Mouse (Mus musculus) liver, embryonic 13.5 days (tissue): ENCODE results near the gene Rpl27a. TPM values are rescaled to one million over a fixed set of nuclear protein-coding genes. Genes with fewer than 3 reads are reported as not detected.
A peak's percentile ranks its signal among the peaks of the same experiment; 100 is the strongest.

ENCODE experiments used
- ATAC-seq: fragments of 200-750 bp; cut with Nextera tagmentation; 2 replicates; pipeline ENCODE4 v1.8.0; 2017; ENCODE audit warnings: low read depth, mild to moderate bottlenecking, moderate number of reproducible peaks, moderate library complexity
- DNase-seq: peaks from one replicate; pipeline ENCODE4 v3.0.0; 2022
- H3K27ac ChIP-seq: fragments of 300-500 bp; sonication (generic); 2 replicates; pipeline ENCODE4 v1.5.1; 2015; ENCODE audit warnings: moderate library complexity, mild to moderate bottlenecking, inconsistent platforms
- H3K27me3 ChIP-seq: fragments of 300-500 bp; sonication (generic); 2 replicates; pipeline ENCODE4 v1.6.1; 2015; ENCODE audit warnings: mild to moderate bottlenecking, inconsistent platforms
- H3K36me3 ChIP-seq: fragments of 300-500 bp; sonication (generic); 2 replicates; pipeline ENCODE4 v1.6.1; 2015; ENCODE audit warnings: mild to moderate bottlenecking, inconsistent platforms
- H3K4me1 ChIP-seq: fragments of 300-500 bp; sonication (generic); replicated peaks from 2 replicates; pipeline ENCODE4 v1.6.1; 2015; ENCODE audit warnings: inconsistent platforms
- H3K4me2 ChIP-seq: fragments of 300-500 bp; sonication (generic); 2 replicates; pipeline ENCODE4 v1.6.1; 2015; ENCODE audit warnings: inconsistent platforms, mild to moderate bottlenecking, moderate library complexity
- H3K4me3 ChIP-seq: fragments of 300-500 bp; sonication (generic); replicated peaks from 2 replicates; pipeline ENCODE4 v1.5.1; 2015; ENCODE audit warnings: mild to moderate bottlenecking, inconsistent platforms
- H3K9ac ChIP-seq: fragments of 300-500 bp; sonication (generic); 2 replicates; pipeline ENCODE4 v1.6.1; 2015; ENCODE audit warnings: mild to moderate bottlenecking, inconsistent platforms
- H3K9me3 ChIP-seq: fragments of 300-500 bp; sonication (generic); replicated peaks from 2 replicates; pipeline ENCODE4 v1.6.1; 2016; ENCODE audit warnings: inconsistent platforms
- WGBS: fragments of 180-500 bp; shearing (Covaris S2); methylation state at CpG from one replicate; pipeline ENCODE4 v1.1.7; 2015; ENCODE audit not compliant: insufficient replicate concordance; 5-methylcytosine and 5-hydroxymethylcytosine counted together
- polyA plus RNA-seq: library from polyadenylated mRNA; unstranded; fragments of >200 nt; fragmentation: Nextera tagmentation; extraction: Ambion mirVana; gene quantifications from 2 replicates; pipeline ENCODE4 v1.2.1, GENCODE M21; 2015

Rpl27a gene
- polyA plus RNA-seq, 1 experiment from 2014 or later, result 118 TPM

- Histone ChIP-seq H3K27me3 (no peaks in the 10 kb centered on the region), H3K27ac (no peak overlapping the region), H3K4me1 (peaks cover 5% of the 10 kb centered on the region), H3K4me2 (no peak overlapping the region), H3K9ac (no peak overlapping the region), H3K4me3 (no peak overlapping the region), H3K36me3 (peaks cover 28% of the 10 kb centered on the region), H3K9me3 (no peaks in the 10 kb centered on the region)
- whole genome bisulfite sequencing, result 68% methylated on average over 5 of the region's 5 CpGs
- DNase-seq, result no peak
- no peak for ATAC-seq
Measured at GRCm38 (mm10) chr7:109544792-109545191, 25.8 kb downstream of the Rpl27a start.

DNA sequence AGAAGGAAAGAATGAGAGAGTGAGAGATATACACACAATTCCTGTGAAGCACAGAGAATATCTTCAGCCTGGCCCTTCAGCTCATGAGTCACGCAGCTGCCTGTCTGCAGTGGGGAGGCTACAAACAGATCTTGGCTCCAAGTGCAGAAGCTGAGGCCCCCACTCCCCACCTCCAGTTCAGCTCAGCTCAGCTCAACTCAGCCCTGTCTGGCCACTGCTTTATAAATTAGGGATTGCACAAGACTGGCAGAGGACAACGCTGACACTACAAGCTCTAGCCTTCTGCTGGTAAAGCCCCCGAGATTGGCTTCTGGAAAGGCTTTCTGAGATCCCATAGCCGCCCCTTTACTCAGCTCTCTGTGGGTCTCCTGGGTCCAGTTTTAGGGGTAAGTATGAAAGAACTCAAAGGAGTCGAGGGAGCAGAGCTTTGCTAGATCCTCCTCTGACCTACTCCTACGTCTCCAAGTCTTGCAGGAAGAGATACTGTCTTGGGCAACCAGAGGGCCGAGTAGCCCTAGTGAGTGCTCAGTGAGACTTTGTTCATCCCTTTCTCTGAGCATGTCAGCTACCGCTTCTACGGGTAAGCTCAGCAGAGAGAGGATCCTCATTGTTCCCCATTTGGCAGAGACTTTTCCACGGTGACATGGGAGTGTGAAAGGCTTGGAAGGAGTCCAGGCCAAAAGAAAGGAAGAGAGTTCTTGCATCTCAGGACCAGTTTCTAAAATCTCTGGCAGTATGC, 26.5 kb downstream of the Rpl27a start:
- Histone ChIP-seq H3K36me3 (peaks cover 24% of the 10 kb centered on the region), H3K4me1 (peaks cover 5% of the 10 kb centered on the region), H3K4me2 (no peak overlapping the region), H3K27ac (no peak overlapping the region), H3K9ac (no peak overlapping the region), H3K27me3 (no peaks in the 10 kb centered on the region), H3K9me3 (no peaks in the 10 kb centered on the region), H3K4me3 (no peak overlapping the region)
- ATAC-seq (no peak), DNase-seq (no peak)
- 59% methylated on average over 10 of the region's 10 CpGs for WGBS

DNA sequence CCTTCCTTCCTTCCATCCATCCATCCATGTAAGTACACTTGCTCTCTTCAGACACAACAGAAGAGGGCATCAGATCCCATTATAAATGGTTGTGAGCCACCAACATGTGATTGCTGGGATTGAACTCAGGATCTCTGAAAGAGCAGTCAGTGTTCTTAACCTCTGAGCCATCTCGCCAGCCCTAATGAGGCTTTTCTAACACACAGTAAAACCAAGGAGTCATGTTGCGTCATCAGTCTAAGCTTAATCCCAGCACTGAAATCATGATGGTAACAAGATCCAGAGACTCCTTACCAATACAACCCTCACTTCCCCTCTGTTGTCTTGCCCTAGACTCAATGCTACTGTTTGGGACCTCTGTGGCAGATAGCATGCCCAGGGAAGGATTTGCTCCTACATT, 27.2 kb downstream of the Rpl27a start:
- H3K9ac ChIP-seq, result no peak overlapping the region

DNA sequence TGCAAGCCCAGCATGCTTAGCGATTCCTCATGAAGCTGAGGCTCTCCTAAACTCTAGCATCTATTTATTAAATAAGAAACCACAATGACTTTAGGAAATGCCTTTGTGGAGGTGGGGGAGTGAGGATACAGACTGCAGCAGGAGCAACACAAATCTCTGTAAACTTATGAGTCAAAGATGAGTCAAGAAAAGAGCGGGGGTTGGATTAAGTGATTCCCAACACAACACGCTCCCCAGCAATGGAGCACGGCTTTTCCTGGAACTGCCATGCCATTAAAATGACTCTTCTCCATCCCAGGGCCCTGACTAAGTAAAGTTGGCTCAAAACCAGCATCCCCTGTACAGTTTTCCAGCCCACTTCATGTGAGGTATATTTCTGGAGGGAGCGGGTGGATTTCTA, 27.8 kb downstream of the Rpl27a start:
- Histone ChIP-seq H3K4me3 (no peak overlapping the region), H3K4me2 (no peak overlapping the region), H3K27ac (no peak overlapping the region), H3K27me3 (no peaks in the 10 kb centered on the region), H3K36me3 (peaks cover 24% of the 10 kb centered on the region), H3K4me1 (peaks cover 5% of the 10 kb centered on the region), H3K9me3 (no peaks in the 10 kb centered on the region), H3K9ac (no peak overlapping the region)
- DNase-seq (no peak), ATAC-seq (no peak)
- WGBS, result 82% methylated on average over 5 of the region's 5 CpGs

More for the DNA sequence above, 27.2 kb downstream of the Rpl27a start:
- H3K27ac ChIP-seq, result no peak overlapping the region
- H3K4me1 ChIP-seq, result peaks cover 5% of the 10 kb centered on the region
- no peak for ATAC-seq
- peaks cover 24% of the 10 kb centered on the region for H3K36me3 ChIP-seq
- no peak overlapping the region for H3K4me3 ChIP-seq
- H3K27me3 ChIP-seq, result no peaks in the 10 kb centered on the region
- 73% methylated on average over 2 of the region's 2 CpGs for WGBS
- H3K9me3 ChIP-seq, result no peaks in the 10 kb centered on the region
- no peak for DNase-seq
- H3K4me2 ChIP-seq, result no peak overlapping the region

DNA sequence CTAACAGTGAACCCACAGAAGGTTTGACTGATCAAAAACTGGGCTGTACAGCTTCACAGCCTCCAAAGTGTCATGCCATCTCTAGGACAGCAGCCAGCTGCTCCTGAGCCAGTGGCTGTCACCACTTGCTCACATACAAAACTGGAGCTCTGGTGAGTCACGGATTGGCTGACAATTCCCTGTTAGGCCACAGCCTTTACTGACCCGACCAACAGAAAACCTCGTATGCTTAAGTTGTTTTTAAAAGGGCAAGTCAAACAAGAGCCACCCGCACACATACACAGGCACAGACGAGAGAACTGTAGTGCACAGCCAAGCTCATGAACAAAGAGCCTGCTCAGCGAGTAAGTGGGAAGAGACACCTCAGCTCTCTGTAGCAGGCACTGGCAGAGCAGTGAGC, 40.6 kb downstream of the Rpl27a start:
- H3K4me1 ChIP-seq, result peaks cover 34% of the 10 kb centered on the region
- no peaks in the 10 kb centered on the region for H3K27me3 ChIP-seq
- DNase-seq, result no peak
- no peak overlapping the region for H3K9ac ChIP-seq
- H3K4me2 ChIP-seq, result no peak overlapping the region
- H3K36me3 ChIP-seq, result peaks cover 13% of the 10 kb centered on the region
- ATAC-seq, result peak; percentile 24; the same call in 1 of the 2 replicates
- no peaks in the 10 kb centered on the region for H3K9me3 ChIP-seq
- 58% methylated on average over 6 of the region's 6 CpGs for WGBS
- H3K4me3 ChIP-seq, result no peak overlapping the region
- H3K27ac ChIP-seq, result no peak overlapping the region

DNA sequence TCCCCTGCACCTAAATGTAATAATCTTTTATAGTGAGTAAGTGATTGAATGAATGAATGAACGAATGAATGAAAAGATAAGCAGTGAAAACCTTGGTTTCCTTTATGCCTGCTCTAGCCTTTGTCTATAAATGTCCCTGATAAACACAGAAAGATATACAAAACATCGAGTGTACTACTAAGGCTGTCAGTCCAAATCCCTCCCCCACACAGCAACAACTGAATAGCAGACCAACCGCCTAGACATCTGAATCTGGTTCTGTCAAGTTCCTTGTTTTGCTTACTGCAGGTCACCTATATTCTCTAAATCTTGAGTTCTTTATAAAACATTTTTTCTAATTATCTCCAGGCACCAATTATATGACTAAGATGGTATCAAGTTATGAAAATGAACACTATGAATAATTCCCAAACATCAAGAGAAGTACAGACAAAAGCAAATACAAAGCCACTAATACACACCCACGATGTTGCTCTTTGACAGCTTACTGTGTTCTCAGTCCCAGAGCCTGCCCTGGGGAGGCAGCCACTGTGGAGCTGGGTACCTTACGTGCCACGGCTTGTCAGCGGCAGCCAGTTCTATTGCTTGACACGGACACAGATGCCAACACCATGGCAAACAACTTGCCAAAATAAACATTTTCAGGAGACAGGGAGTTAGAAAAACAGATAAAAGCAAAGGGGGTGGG, 42.7 kb downstream of the Rpl27a start:
- Histone ChIP-seq H3K4me2 (no peak overlapping the region), H3K27me3 (no peaks in the 10 kb centered on the region), H3K4me1 (peaks cover 41% of the 10 kb centered on the region), H3K9me3 (no peaks in the 10 kb centered on the region), H3K27ac (no peak overlapping the region), H3K36me3 (0 out of 2 replicates have a peak, but pooled peaks cover 3% of the 10 kb centered on the region), H3K4me3 (no peak overlapping the region), H3K9ac (no peak overlapping the region)
- WGBS, result 44% methylated on average over 8 of the region's 8 CpGs
- DNase-seq (no peak), ATAC-seq (no peak)

DNA sequence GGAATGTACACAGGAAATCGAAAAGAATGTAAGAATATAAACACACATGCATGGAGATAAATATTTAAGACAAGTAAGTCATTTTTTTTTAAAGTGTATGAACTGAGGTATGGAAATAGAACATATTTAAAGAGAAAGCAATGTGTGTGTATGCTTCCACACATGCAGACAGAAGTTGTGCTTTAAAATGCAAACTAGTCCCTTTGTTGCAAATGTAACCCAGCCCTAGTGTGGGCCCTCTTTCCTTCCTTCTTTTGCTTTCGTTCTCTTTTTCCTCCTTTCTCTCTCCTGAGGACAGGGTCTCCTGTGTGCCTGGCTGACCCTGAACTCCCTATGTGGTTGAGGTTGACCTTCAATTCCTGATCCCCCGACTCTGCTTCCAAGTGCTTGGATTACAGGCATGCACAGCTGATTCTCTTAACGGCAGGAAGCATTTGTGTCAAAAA, 43.2 kb downstream of the Rpl27a start:
- no peaks in the 10 kb centered on the region for H3K27me3 ChIP-seq
- H3K4me3 ChIP-seq, result no peak overlapping the region
- ATAC-seq (no peak), DNase-seq (no peak)
- H3K4me2 ChIP-seq, result 0 out of 2 replicates have a peak overlapping the region, but pooled peaks have one; percentile 19
- H3K27ac ChIP-seq, result peak overlapping the region; percentile 34; the same call in 1 of the 2 replicates
- H3K36me3 ChIP-seq, result 0 out of 2 replicates have a peak, but pooled peaks cover 3% of the 10 kb centered on the region
- 31% methylated on average over 4 of the region's 4 CpGs for WGBS
- peaks cover 47% of the 10 kb centered on the region for H3K4me1 ChIP-seq
- H3K9me3 ChIP-seq, result no peaks in the 10 kb centered on the region
- H3K9ac ChIP-seq, result no peak overlapping the region

GRCm38 (mm10) chr7:109562676-109563075, 43.7 kb downstream of the Rpl27a start:
- WGBS, result 43% methylated on average over 5 of the region's 5 CpGs
- DNase-seq (no peak), ATAC-seq (no peak)
- Histone ChIP-seq H3K9me3 (no peaks in the 10 kb centered on the region), H3K4me2 (0 out of 2 replicates have a peak overlapping the region, but pooled peaks have one; percentile 19), H3K4me1 (peaks cover 52% of the 10 kb centered on the region), H3K27ac (peak overlapping the region; percentile 34; the same call in 1 of the 2 replicates), H3K9ac (no peak overlapping the region), H3K27me3 (no peaks in the 10 kb centered on the region), H3K36me3 (0 out of 2 replicates have a peak, but pooled peaks cover 3% of the 10 kb centered on the region), H3K4me3 (no peak overlapping the region)

DNA sequence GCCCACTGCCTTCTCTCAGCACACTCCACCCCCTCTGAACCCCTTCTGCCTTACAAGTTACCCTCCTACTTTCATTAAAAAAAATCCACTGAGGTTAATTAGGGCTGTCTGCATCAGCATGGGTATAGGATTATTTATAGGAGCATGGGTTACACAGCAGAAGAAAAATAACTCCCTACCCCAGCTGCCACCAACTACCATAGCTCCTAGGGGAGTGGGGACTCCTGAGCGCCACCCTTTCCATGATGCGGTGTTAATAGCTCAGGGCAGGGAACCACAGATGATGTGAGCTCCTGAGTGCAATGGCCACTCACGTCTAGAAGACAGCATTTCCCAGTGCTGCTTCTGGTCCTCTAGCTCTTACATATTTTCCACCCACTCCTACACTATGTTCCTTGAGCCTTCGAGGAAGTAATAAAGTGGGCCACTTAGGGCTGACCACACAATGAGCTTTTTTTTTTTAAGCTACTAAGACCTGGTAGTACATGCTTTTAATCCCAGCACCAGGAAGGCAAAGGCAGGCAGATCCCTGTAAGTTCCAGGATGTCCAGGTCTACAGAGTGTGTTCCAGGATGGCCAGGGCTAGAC, 44.9 kb downstream of the Rpl27a start:
- WGBS, result 65% methylated on average over 4 of the region's 4 CpGs
- H3K4me2 ChIP-seq, result no peak overlapping the region

GRCm38 (mm10) chr7:109566327-109566726, 47.4 kb downstream of the Rpl27a start:
- Histone ChIP-seq H3K4me3 (no peak overlapping the region), H3K9me3 (no peaks in the 10 kb centered on the region), H3K27me3 (no peaks in the 10 kb centered on the region), H3K36me3 (0 out of 2 replicates have a peak, but pooled peaks cover 3% of the 10 kb centered on the region), H3K4me2 (no peak overlapping the region), H3K27ac (peak overlapping the region; percentile 58; the same call in 1 of the 2 replicates), H3K4me1 (peaks cover 54% of the 10 kb centered on the region), H3K9ac (no peak overlapping the region)
- ATAC-seq (peak; percentile 31; the same call in 1 of the 2 replicates), DNase-seq (no peak)

More for the DNA sequence above, 44.9 kb downstream of the Rpl27a start:
- H3K9ac ChIP-seq, result no peak overlapping the region
- 0 out of 2 replicates have a peak overlapping the region, but pooled peaks have one; percentile 15 for H3K27ac ChIP-seq
- H3K4me3 ChIP-seq, result no peak overlapping the region
- no peaks in the 10 kb centered on the region for H3K27me3 ChIP-seq
- H3K36me3 ChIP-seq, result 0 out of 2 replicates have a peak, but pooled peaks cover 3% of the 10 kb centered on the region
- DNase-seq (no peak), ATAC-seq (no peak)
- H3K4me1 ChIP-seq, result peaks cover 63% of the 10 kb centered on the region
- no peaks in the 10 kb centered on the region for H3K9me3 ChIP-seq
